Mouse (Mus musculus): ENCODE measurements around the gene Pik3c2a. TPM values are rescaled to one million over a fixed set of nuclear protein-coding genes. Genes with fewer than 3 reads are reported as not detected.

The Pik3c2a gene
- total RNA-seq (2021) = 10 to 100 TPM; 36.5 to 36.7 TPM
- long read RNA-seq, experiment 1, partial matches to known transcripts = 3 of 4 reads
- long read RNA-seq, experiment 1, other reads (novel, unspliced or antisense) = 1 of 4 reads
- long read RNA-seq, experiment 2, partial matches to known transcripts = 0 of 3 reads
- long read RNA-seq, experiment 2, other reads (novel, unspliced or antisense) = 3 of 3 reads

DNA sequence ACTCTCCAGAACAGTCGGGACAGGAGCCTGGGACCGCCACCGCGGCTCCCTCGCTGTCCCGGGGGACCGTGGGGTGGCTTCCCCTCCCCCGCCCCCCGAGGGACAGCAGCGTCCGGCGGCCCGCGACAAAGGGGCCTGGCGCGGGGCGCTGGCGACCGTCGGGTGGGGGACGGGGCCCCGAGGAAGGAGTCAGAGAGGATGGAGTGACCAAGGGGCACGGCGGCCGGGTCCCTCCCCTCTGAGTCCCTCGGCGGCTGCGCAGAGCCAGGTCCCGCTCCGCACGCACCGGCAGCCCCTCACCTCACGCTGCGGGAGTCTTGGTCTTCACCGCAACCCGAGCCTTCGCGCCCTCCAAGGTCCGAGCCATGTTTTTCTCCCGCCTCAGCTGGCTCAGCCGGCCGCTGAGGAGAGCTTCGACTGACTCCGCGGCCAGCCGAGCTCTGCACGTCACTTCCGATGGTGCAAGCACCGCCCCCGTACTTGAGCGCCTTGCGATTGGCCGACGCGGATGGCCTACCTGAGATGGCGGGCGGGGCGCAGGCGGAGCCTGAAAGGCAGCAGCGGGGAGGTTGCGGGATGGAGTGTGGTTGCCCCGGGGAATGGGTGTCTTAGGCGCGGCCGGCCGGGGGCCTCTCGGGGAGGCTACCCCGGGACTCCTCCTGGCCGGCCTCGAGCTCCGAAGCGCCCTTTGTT, at the start of gene Pik3c2a:
TSS of gene Pik3c2a (minus strand) at position 446 of the 693 bp plus-strand sequence.
- DNase-seq = peak; percentile 97 to 98

DNA sequence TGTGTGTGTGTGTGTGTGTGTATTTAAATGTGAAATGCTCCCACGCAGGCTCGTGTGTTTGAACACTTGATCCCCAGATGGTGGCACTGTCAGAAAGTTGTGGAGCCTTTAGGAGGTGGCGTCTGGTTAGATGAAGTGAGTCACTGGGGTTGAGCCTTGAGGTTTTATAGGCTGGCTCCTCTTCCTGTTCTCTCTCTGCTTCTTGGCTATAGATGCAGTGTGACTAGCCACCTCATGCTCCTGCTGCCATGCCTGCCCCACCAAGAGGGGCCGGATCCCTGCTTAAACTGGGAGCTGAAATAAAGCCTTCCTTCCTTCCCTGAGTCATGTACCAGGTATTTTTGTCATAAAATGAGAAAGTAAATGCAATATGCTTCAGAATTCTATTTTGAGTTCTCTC, 47.9 kb upstream of the Pik3c2a start:
- no peak for DNase-seq

DNA sequence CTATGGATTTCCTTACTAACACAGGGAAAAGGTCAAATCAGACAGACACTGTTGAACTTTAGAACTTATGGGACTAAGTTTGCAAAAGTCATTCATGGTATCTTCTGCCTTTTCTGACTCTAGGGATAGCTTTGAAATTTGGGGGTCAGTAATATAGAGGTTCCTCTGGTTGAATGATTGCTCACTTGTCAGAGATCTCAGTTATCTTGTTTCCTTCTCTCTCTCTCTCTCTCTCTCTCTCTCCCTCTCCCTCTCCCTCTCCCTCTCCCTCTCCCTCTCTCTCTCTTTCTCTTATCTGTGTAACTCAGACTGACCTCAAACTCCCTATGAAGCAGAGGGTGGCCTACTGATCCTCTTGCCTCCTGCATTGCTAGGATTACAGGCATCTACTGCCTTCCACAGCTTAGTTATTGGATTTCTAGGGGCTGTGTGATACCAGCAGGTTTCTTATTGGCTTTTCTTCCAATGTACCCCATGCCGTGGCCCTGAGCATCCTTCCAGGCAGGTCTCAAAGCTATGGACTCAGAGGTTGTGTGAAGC, 41.9 kb upstream of the Pik3c2a start:
- DNase-seq = no peak

DNA sequence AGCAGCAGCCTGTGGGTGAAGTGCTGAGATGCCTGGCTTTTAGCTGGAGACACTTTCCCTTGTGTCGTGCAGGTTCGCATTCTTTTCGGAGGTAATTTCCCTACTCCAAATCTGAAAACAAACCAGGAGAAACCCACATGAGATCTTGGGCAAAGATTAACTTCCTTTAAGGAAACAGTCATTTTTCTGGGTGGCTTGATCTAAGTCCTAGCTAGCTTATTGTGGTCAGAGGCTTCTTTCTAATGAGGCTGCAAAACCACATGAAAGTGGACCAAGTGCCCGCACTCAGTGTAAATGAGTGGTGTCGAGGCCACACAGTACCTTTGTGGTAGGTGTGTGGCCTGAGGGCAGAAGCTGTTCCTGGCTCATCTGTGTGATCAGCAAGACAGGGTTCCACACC, 41.0 kb upstream of the Pik3c2a start:
- no peak for DNase-seq

DNA sequence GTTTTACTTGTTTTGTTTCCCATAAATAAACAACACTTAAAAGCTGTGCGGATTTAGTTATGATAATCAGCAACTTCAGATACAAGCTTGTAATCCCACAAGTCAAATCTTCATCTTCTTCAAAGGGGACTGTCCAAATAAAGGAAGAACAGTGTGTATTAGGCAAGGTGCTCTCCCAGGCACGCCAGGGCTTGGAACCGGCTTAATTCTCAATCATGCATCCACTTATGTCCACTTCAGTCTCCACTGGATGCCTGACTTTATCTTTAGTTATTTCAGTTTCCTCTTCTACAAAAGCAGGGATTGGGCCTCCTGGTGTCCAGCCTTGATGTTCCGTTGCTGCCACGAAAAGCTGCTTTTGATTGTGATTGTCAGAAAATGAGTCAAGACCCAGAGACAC, 40.5 kb upstream of the Pik3c2a start:
- DNase-seq = no peak

DNA sequence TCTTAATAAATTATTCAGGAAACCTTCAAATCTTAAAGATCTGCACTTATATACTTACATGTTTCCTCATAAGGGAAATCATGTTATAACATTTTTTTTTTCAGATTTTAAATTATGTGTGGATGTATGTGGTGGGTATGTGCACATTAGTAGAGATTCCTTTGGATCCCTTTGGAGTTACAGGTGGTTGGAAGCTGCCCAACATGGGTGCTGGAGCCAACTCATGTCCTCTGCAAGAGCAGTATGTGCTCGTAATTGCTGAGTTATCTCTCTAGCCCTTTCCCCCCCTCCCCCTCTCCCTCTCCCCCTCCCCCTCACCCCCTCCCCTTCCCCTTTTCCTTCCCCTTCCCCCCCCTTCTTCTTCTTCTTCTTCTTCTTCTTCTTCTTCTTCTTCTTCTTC, 39.9 kb upstream of the Pik3c2a start:
- DNase-seq = no peak

DNA sequence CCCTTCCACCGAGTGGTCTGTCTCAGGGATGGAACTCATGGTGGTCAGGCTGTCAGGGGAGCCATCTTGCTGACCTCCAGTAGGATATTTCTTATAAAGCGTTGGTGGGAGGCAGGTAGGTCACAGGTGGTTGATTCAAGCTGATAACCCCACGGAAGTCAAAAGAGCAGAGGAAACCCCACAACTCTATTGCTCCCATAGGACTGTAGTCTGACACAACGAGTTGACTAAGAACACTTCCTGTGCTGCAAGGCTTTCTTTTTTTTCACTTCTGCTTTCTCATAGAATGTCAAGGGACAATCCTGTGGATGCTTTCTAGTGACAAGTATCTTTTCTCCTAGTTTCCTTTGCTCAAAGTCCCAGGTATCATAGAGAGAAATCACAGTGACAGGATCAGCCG, 33.0 kb upstream of the Pik3c2a start:
- DNase-seq = no peak

DNA sequence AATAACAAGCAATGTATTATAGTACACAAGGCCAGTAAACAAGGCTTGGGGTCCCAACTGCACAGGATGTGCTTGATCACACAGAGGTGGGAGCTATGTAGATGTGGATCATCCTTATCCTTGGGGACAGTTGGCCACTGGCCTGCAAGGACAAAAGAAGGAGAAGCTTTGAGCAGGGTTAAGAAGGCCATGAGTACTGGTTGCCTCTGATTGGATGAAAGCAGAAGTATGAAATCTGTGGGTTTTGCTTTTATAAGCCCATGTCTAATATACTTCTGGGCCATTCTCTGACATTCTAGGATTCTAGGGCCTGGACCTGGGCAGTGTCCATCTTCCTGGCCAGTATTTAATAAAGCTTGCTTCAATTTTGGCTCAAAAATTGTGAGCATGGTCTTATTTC, 32.6 kb upstream of the Pik3c2a start:
- DNase-seq = no peak

DNA sequence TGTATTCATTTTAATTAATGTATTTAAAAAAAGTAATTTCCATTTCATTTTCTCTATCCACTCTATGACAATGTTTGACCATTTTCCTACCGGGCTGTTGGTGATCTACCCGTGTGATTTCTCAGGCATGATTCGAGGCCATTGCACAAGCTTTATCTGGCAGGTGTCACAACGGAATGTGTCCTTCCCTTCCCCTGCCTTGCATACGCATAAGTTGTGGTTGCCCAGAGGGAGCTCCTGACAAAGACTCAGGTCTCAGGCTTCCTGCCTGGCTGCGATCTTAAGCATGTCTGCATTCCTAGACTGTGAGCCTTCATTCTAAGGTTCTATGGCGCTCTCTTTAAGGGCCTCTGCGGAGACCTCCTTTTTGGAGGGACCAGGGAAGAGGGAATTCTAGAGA, 18.9 kb upstream of the Pik3c2a start:
- DNase-seq = no peak

DNA sequence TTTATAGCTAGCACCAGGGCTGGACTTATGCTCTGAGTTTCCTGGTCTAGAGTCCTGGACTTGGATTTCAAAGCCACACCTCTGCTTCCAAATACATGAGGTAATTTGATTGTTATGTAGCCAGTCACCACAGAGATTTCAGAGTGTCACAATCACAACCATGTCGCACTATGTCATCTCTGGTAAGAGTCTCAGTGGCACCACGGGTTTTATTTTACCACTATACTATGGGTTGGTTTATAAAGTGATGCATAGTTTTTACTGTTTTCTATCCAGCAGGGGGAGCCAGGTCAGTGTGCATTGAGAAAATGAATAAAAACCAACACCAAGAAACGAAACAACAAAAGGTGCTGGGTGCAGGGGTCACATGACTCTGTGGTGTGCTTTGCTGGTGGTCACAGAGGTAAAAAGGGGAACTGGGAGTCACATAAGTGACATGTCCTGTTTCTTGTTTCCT, 15.8 kb upstream of the Pik3c2a start:
- peak in 1 of 2 experiments; percentile 31 for DNase-seq

DNA sequence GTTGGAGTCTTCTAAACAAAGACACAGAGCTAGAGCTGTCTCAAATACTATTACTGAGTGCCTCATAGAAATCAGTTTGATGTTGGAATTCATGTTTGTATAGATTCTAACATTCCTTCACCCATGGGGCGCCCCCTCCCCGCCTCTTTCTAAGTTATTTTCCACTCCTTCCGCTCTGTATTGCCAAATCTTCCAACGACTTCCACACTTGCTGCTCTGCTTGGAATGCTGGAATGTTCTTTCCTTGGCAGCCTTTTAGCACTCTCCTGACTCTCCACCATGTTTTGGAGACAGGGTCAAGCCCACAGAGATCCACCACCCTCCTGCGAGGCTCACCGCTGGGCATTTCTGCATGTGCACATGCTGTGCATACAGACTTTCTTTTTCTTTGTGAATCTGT, 14.1 kb upstream of the Pik3c2a start:
- no peak for DNase-seq

DNA sequence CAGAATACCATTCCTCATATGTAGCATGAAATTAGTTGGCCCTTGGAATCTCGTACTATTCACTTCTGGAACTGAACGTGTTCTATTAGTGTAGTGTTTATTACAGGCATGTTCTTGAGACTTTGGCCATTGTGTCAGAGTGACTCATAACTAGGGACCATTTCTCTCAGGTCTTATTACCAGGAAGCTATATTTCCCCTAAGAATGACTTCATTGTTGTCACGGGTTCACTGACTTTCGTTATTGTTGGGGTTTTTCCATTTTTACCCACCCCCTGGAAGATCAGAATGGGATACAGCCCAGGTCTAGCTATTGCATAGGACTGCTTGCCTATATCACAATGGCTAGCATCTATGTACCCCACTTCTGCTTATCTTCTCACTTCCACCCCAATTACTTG, 13.7 kb upstream of the Pik3c2a start:
- DNase-seq = no peak

DNA sequence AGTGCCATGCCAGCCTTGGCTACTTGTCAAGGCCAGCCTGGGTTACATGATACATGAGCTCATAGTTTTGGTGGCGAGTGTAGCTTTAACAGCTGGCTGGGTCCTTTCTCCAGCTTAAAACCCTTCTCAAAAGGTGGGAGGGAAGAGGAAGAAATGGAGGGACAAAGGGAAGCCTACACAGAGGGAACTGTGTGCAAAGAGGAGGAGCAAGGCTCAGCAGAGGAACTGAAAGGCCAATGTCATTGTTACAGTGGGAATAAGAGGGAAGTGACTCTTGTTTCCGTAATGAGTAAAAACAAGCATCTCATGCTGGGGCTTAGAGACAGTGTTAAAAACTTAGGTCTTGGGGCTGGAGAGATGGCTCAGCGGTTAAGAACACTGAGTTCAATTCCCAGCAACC, 3.4 kb upstream of the Pik3c2a start:
- DNase-seq = peak in 1 of 2 experiments; percentile 17

DNA sequence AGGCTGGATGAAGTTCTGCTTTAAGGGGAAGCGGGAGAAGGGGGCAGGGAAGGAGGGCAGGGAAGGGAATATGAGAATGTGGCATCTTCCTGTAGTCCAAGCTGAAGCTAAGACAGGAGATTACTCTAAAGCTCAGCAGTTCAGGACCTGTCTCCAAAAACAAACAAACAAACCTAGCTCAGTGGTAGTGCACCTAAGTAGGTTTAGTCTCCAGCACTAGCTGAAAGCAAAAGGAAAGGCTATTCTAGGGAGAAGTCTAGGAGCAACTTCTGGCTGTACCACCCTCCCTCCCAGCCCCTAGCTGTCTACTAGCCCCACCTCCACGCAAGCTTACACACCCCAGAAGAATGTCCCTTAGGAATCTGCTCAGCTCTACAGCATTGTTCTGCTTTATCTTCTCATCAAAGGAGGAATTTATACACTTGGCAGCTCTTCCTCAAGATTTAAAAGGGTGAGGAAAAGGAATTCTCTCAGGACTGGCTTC, 1.1 kb upstream of the Pik3c2a start:
- DNase-seq = peak; percentile 11 to 32

DNA sequence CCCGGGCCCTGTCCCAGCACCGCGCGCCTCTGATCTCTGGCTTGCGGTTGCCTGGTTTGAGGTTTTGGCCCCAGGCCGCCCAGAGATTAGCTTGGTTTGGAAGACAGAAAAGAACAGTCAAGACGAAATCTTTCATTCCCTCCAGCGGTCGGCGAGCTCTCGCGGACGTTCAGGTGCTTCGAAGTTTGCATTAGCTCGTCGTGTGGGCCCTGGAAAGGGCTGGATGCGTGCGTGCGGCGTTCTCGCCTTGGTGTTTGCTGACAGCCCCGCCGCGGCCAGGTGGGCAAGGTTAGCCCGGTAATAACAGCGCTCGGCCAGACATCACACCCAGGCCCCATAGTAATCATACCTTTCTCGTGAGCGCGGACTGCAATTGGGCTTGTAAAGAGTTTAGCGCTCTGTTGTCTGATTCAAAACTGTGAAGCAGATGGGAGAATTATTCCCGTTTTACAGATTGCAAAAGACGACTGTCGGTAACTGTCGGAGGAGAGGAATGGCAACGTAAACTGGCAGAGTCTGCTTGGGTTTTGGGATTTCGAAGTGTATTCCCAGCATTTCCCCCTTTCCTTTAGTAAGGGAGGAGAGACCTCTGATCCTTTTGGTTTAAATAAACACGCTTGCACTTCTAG, 562 bp upstream of the Pik3c2a start:
- DNase-seq = no peak

DNA sequence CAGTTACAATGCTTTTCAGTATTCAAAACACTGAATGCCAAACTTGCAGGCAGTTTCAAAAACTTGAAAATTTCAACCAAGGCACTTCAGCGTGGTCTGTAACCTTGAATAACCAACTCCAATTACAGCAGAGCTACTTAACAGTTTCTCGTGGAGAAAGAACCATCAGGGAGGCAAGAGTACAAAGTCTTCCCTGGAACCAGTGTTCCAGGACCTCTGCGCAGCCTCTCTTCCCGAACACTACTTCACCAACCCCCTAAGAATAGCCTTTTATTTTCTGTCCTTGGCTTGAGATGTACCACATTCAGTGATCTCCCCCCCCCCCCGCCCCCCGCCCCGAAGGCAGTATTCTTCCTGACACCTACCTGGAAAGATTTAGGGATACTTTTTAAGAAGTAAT, 1.0 kb downstream of the Pik3c2a start:
- no peak for DNase-seq

DNA sequence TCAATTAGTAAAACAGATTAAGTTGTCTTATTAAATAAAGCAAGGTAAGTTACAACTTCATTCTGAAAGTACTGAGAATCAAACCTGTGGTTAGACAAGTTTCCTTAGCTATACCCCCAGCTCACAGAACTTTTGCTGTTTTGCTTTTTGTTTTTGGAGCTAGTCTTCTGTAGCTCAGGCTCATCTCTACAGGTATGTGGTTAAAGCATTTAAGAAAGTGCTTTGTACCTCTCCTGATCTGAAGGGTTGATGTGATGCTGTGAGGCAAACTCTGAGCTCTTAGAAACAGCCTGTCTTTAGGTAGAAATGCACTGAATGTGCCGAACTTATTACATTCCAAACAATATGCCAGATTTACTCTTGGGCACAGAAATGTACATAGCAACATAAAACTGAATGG, 1.9 kb downstream of the Pik3c2a start:
- DNase-seq = no peak

DNA sequence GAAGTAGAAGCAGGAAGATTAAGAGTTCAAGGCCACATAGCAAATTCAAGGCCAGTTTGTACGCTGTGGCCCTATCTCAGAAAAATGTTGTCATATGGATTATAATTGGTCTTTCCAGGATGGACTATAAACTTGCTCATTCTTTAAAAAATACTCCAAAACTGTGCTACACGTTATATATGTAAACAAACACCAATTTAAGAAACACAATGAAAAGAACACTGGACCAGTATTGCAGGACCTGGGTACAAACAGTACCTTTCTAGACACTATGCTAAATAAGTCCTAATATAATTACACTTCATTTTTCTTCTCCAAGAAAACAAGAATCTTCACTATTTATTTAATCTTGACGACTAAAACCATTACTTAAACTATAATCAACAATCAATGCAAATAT, 11.6 kb downstream of the Pik3c2a start:
- no peak for DNase-seq

DNA sequence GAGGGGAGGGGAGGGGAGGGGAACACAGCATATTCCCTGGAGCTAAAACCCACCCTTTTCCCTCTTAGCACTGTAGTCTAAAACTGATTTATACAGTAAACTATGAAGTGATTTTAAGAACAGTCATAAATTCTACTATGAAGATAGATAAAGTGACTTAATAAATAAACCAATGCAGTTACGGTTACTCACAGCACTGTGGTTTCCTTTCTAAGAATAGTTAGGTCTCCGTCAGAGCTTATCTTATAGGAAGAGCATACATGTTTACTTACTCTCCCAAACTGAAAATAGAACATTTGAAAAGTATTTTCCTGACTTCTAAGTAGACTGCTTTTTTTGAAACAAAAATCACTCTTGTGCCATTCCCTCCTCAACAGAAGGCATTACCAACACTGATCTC, 12.3 kb downstream of the Pik3c2a start:
- DNase-seq = no peak

DNA sequence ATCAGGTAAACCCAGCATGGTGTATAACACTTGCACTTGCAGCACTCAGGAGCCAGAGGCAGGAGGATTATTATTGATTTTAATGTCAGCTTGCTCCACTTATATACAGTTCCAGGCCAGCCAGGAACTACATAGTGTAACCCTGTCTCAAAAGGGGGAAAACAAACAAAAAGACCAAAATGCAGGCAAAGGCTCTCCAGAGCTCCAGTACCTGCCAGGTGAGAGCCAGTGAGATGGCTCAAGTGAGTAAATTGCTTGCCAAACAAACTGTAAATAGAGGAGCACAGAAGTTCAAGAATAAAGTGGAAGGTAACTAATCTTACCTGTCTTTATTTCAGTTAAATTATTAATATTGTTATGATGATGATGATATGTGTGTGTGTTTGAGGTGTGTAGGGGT, 16.0 kb downstream of the Pik3c2a start:
- no peak for DNase-seq

DNA sequence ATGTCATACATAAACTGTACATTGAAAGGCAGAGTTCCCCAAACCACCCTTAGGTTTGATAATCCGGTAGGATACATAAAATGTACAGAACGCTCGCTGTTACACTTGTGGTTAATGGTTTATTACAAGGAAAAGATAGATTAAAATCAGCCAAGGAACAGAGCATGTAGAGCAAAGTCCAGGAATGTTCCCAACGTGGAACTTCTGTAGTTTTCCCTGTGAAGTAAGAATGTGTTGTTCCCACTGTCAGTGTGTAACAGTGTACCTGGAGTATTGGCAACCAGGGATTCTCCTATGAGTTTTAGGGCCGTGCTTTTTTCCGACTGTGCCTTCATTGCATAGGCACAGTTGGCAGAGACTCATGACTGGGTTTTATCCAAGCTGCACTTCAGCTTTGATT, 17.5 kb downstream of the Pik3c2a start:
- no peak for DNase-seq

DNA sequence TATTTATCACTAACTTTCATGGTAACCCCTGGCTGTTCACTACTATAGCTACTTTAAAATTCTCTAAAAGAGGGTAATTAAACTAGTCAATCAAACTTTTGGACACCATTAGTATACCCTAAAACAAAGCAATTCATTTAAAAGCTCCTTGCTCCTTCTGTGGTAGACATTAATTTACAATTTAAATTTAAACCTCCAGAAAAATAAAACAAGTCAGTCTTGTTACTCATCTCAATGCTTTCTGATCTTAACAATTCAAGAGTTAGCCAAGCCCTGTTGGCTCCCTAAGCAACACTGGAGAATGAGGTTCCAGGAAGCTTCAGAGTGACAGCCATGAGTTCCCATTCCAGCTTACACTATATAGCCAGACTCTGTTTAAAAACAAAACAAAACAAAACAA, 22.2 kb downstream of the Pik3c2a start:
- DNase-seq = no peak

DNA sequence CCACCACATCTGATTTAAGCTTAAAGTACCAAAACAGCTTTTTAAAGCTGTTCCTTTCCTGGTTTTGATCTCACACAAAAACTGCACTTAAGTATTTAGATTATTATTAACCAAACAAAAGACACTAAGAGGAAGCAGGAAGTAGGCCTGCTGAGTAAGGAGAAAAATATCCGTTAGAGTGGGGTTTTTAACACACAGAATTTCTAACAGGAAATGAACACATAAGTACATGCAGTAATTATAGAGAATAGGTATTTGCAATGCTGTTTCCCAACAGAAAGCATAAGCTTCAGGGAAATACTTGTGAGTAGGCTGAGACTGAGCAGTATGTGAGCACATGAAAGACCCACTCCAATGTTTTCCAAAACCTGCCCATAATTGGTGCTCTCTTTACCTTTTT, 33.8 kb downstream of the Pik3c2a start:
- no peak for DNase-seq
